In the genomic region with DNA sequence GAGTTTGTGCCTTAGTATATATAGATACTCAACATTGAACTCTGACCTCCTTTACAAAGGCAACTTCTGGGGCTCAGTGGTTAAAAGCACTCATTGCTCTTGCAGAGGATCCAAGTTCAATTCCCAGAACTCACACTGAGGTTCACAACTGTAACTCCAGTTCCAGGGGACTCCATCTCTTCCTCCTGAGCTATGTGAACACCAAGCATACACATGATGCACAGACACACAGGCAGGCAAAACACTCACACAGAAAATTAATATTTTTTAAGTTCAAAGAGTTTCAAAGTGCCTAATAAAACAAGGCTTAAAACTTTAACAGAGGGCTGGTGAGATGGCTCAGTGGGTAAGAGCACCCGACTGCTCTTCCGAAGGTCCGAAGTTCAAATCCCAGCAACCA, we compare ENCODE assay signal across 23 mouse cellular contexts. TPM values are rescaled to one million over a fixed set of nuclear protein-coding genes. Genes with fewer than 3 reads are reported as not detected.
"Had no signal": no experiment of that assay in that cellular context is flagged by ENCODE, and none has a peak within 500 bp of the region (broad histone marks: within the 10 kb centered on the region; RNA-seq: fewer than 3 reads in every experiment).

No protein-coding gene starts in this region.

- H3K36me3 ChIP-seq: neural tube, embryonic 15.5 days; stomach, embryonic 15.5 days had no signal

- H3K4me1 ChIP-seq: neural tube, embryonic 15.5 days; stomach, embryonic 15.5 days had no signal

- H3K27ac ChIP-seq: neural tube, embryonic 15.5 days; stomach, embryonic 15.5 days; stomach, postnatal 0 days had no signal

- H3K4me3 ChIP-seq: neural tube, embryonic 15.5 days; stomach, embryonic 15.5 days had no signal

- H3K4me2 ChIP-seq: neural tube, embryonic 15.5 days; stomach, embryonic 15.5 days had no signal

- H3K9me3 ChIP-seq: neural tube, embryonic 15.5 days; stomach, embryonic 15.5 days had no signal

- H3K9ac ChIP-seq: neural tube, embryonic 15.5 days; stomach, embryonic 15.5 days had no signal

- DNase-seq: right cerebral cortex, adult 18-20 months; right cerebral cortex, postnatal 14 days; right cerebral cortex, postnatal 25 days; right cerebral cortex, postnatal 4 days; spleen, adult 18-20 months; thymus, adult 18-20 months; thymus, adult 2 months; thymus, postnatal 14 days; thymus, postnatal 25 days; thymus, postnatal 36 days; thymus, postnatal 4 days had no signal

- H3K27me3 ChIP-seq: neural tube, embryonic 15.5 days; stomach, embryonic 15.5 days had no signal

RNA-seq across cellular contexts. Expression of gene Gm4756, which starts 34.2 kb away (rescaled TPM):
- total RNA-seq: neutrophil, adult 5-6 weeks had no signal
- polyA plus RNA-seq: neural tube, embryonic 14.5 days; neural tube, embryonic 15.5 days; small intestine, adult 2 months; spleen, adult 2 months; stomach, embryonic 14.5 days; stomach, embryonic 15.5 days; stomach, embryonic 16.5 days; stomach, postnatal 0 days; testis, adult 2 months; thymus, adult 2 months; thymus, postnatal 0 days; urinary bladder, adult 2 months had no signal
